Mouse (Mus musculus) stomach, postnatal 0 days (tissue): Measurements from ENCODE around the gene Rbms3.

ENCODE experiments used
- CTCF ChIP-seq: IDR thresholded peaks from 2 replicates; pipeline ENCODE4 v1.5.1; 2016; ENCODE audit warnings: antibody characterized with exemption, low read depth, mild to moderate bottlenecking, moderate library complexity
- EP300 ChIP-seq: optimal IDR thresholded peaks from 2 replicates; pipeline ENCODE3; 2016; ENCODE audit warnings: antibody characterized with exemption

GRCm38 (mm10) chr9:117558562-117558961 lies 71.2 kb downstream of the Rbms3 start:
- no peak for TF ChIP-seq CTCF
- TF ChIP-seq EP300 = no peak
